Comparison of ENCODE assay signal across 11 mouse cellular contexts in genomic region chr10:127076082-127076481, GRCm38 (mm10). TPM values are rescaled to one million over a fixed set of nuclear protein-coding genes. Genes with fewer than 3 reads are reported as not detected.
DNase-seq lines count a peak whose midpoint lies in the region; ATAC-seq and TF ChIP-seq lines count a peak whose summit lies in the region.
"Had no signal": no experiment of that assay in that cellular context is flagged by ENCODE, and none has a peak within 500 bp of the region (broad histone marks: within the 10 kb centered on the region; RNA-seq: fewer than 3 reads in every experiment).

No protein-coding gene starts in this region.

- no peak for DNase-seq in forebrain, postnatal 0 days
- no peak for DNase-seq in liver, embryonic 13.5 days
- peak; percentile 82 for DNase-seq in thymus, postnatal 0 days (ENCODE audit: low spot score)
- no peak for DNase-seq in urinary bladder, adult 2 months (ENCODE audit: low spot score)
- DNase-seq in urinary bladder, postnatal 10 days (ENCODE audit: low spot score), result no peak
- DNase-seq: kidney, adult 18-20 months had no signal

- WGBS in forebrain, postnatal 0 days, result 39% methylated on average over 4 of the region's 4 CpGs
- WGBS in forebrain, embryonic 15.5 days, result 52% methylated on average over 4 of the region's 4 CpGs
- WGBS in midbrain, embryonic 16.5 days, result 47% methylated on average over 4 of the region's 4 CpGs
- 47% methylated on average over 4 of the region's 4 CpGs for WGBS in midbrain, embryonic 15.5 days
- WGBS in liver, embryonic 13.5 days (ENCODE audit: insufficient replicate concordance), result 24% methylated on average over 4 of the region's 4 CpGs

- no peaks in the 10 kb centered on the region for H3K27me3 ChIP-seq in forebrain, postnatal 0 days (ENCODE audit: insufficient read depth, low read length)
- peaks cover 13% of the 10 kb centered on the region for H3K27me3 ChIP-seq in forebrain, embryonic 15.5 days
- H3K27me3 ChIP-seq in midbrain, embryonic 16.5 days (ENCODE audit: control insufficient read depth, insufficient read depth, low read depth, low read length), result 0 out of 2 replicates have a peak, but pooled peaks cover 3% of the 10 kb centered on the region
- H3K27me3 ChIP-seq in midbrain, embryonic 15.5 days (replicated peaks), result no peaks in the 10 kb centered on the region
- peaks cover 59% of the 10 kb centered on the region for H3K27me3 ChIP-seq in liver, embryonic 13.5 days

- H3K36me3 ChIP-seq in forebrain, postnatal 0 days (ENCODE audit: insufficient read depth), result no peaks in the 10 kb centered on the region
- H3K36me3 ChIP-seq in forebrain, embryonic 15.5 days, result no peaks in the 10 kb centered on the region
- H3K36me3 ChIP-seq in midbrain, embryonic 16.5 days (ENCODE audit: control insufficient read depth, insufficient read depth, low read length), result no peaks in the 10 kb centered on the region
- H3K36me3 ChIP-seq in midbrain, embryonic 15.5 days (replicated peaks), result no peaks in the 10 kb centered on the region
- H3K36me3 ChIP-seq in liver, embryonic 13.5 days, result no peaks in the 10 kb centered on the region; the same call in 1 of the 2 replicates
- H3K36me3 ChIP-seq: limb, embryonic 13.5 days; neural tube, embryonic 12.5 days had no signal

- no peak for TF ChIP-seq CTCF in forebrain, postnatal 0 days (IDR thresholded peaks at IDR 0.05; ENCODE audit: low read depth)

- 0 out of 2 replicates have a peak, but pooled peaks cover 9% of the 10 kb centered on the region for H3K4me1 ChIP-seq in forebrain, postnatal 0 days (ENCODE audit: insufficient read depth)
- H3K4me1 ChIP-seq in forebrain, embryonic 15.5 days, result peaks cover 31% of the 10 kb centered on the region
- peaks cover 29% of the 10 kb centered on the region for H3K4me1 ChIP-seq in midbrain, embryonic 16.5 days (ENCODE audit: control insufficient read depth, insufficient read depth, low read length)
- H3K4me1 ChIP-seq in midbrain, embryonic 15.5 days, result peaks cover 43% of the 10 kb centered on the region
- H3K4me1 ChIP-seq in liver, embryonic 13.5 days (replicated peaks), result peaks cover 67% of the 10 kb centered on the region

- no peak overlapping the region for H3K9ac ChIP-seq in forebrain, postnatal 0 days
- no peak overlapping the region for H3K9ac ChIP-seq in forebrain, embryonic 15.5 days (replicated peaks)
- no peak overlapping the region for H3K9ac ChIP-seq in midbrain, embryonic 16.5 days (ENCODE audit: low read depth, low read length)
- no peak overlapping the region for H3K9ac ChIP-seq in midbrain, embryonic 15.5 days
- H3K9ac ChIP-seq in liver, embryonic 13.5 days, result peak overlapping the region; percentile 40; the same call in 1 of the 2 replicates
- H3K9ac ChIP-seq: limb, embryonic 13.5 days; neural tube, embryonic 12.5 days had no signal

- 0 out of 2 replicates have a peak overlapping the region, but pooled peaks have one; percentile 10 for H3K4me2 ChIP-seq in forebrain, postnatal 0 days (ENCODE audit: low read depth)
- H3K4me2 ChIP-seq in forebrain, embryonic 15.5 days (replicated peaks), result no peak overlapping the region
- H3K4me2 ChIP-seq in midbrain, embryonic 16.5 days (ENCODE audit: low read length), result peak overlapping the region; percentile 25; the same call in 1 of the 2 replicates
- no peak overlapping the region for H3K4me2 ChIP-seq in midbrain, embryonic 15.5 days
- H3K4me2 ChIP-seq in liver, embryonic 13.5 days, result peak overlapping the region; percentile 52
- H3K4me2 ChIP-seq: limb, embryonic 13.5 days; neural tube, embryonic 12.5 days had no signal

- H3K27ac ChIP-seq in forebrain, postnatal 0 days (ENCODE audit: low read depth, low read length), result 0 out of 2 replicates have a peak overlapping the region, but pooled peaks have one; percentile 4
- no peak overlapping the region for H3K27ac ChIP-seq in forebrain, embryonic 15.5 days (replicated peaks)
- H3K27ac ChIP-seq in midbrain, embryonic 16.5 days (ENCODE audit: low read length), result no peak overlapping the region
- no peak overlapping the region for H3K27ac ChIP-seq in midbrain, embryonic 15.5 days
- no peak overlapping the region for H3K27ac ChIP-seq in liver, embryonic 13.5 days
- H3K27ac ChIP-seq: limb, embryonic 13.5 days; neural tube, embryonic 12.5 days had no signal

- no peak overlapping the region for H3K4me3 ChIP-seq in forebrain, postnatal 0 days (ENCODE audit: low read depth, low read length)
- no peak overlapping the region for H3K4me3 ChIP-seq in forebrain, embryonic 15.5 days
- H3K4me3 ChIP-seq in midbrain, embryonic 16.5 days (ENCODE audit: low read depth, low read length), result no peak overlapping the region
- H3K4me3 ChIP-seq in midbrain, embryonic 15.5 days, result no peak overlapping the region
- H3K4me3 ChIP-seq in liver, embryonic 13.5 days (replicated peaks), result peak overlapping the region; percentile 21
- H3K4me3 ChIP-seq: limb, embryonic 13.5 days; neural tube, embryonic 12.5 days had no signal

- no peak for ATAC-seq in forebrain, postnatal 0 days
- ATAC-seq in forebrain, embryonic 15.5 days (replicated peaks), result no peak
- ATAC-seq in midbrain, embryonic 16.5 days, result no peak
- ATAC-seq in midbrain, embryonic 15.5 days (replicated peaks), result no peak
- peak; percentile 5; the same call in 1 of the 2 replicates for ATAC-seq in liver, embryonic 13.5 days (ENCODE audit: low read depth)

- H3K9me3 ChIP-seq in forebrain, postnatal 0 days (ENCODE audit: low read length), result no peaks in the 10 kb centered on the region
- H3K9me3 ChIP-seq in forebrain, embryonic 15.5 days, result no peaks in the 10 kb centered on the region
- no peaks in the 10 kb centered on the region for H3K9me3 ChIP-seq in midbrain, embryonic 16.5 days (replicated peaks; ENCODE audit: control insufficient read depth, low read length, poor library complexity, severe bottlenecking)
- H3K9me3 ChIP-seq in midbrain, embryonic 15.5 days, result no peaks in the 10 kb centered on the region
- H3K9me3 ChIP-seq in liver, embryonic 13.5 days (replicated peaks), result no peaks in the 10 kb centered on the region
- H3K9me3 ChIP-seq: limb, embryonic 13.5 days; neural tube, embryonic 12.5 days had no signal

RNA-seq across cellular contexts. Expression of gene Agap2, which starts 1.0 kb away (rescaled TPM):
- total RNA-seq in forebrain, postnatal 0 days (2014; rRNA removed), result 220 and 258 TPM in 2 replicates
- polyA plus RNA-seq in forebrain, postnatal 0 days (2015; fragmentation: Nextera tagmentation; extraction: Ambion mirVana), result 3.5 and 4.6 TPM in 2 replicates
- 2.9 and 3.0 TPM in 2 replicates for polyA plus RNA-seq in forebrain, embryonic 15.5 days (2015; fragmentation: Nextera tagmentation; extraction: Ambion mirVana)
- 5.1 and 5.3 TPM in 2 replicates for polyA plus RNA-seq in midbrain, embryonic 16.5 days (2015; fragmentation: Nextera tagmentation; extraction: Ambion mirVana)
- polyA plus RNA-seq in midbrain, embryonic 15.5 days (2015; fragmentation: Nextera tagmentation; extraction: Ambion mirVana), result 6.3 and 6.6 TPM in 2 replicates
- polyA plus RNA-seq in liver, embryonic 13.5 days (2015; fragmentation: Nextera tagmentation; extraction: Ambion mirVana), result 0.41 and 0.85 TPM in 2 replicates
- 12.3 and 13.5 TPM in 2 replicates for polyA plus RNA-seq in thymus, postnatal 0 days (2015; fragmentation: Nextera tagmentation; extraction: Ambion mirVana)
- polyA plus RNA-seq in urinary bladder, adult 2 months (2012; rRNA removed), result 2.5 and 5.4 TPM in 2 replicates

RNA-seq across cellular contexts. Expression of gene Tspan31, which starts 6.0 kb away (rescaled TPM):
- total RNA-seq in forebrain, postnatal 0 days (2014; rRNA removed), result 105 and 201 TPM in 2 replicates
- 83.9 and 98.1 TPM in 2 replicates for polyA plus RNA-seq in forebrain, postnatal 0 days (2015; fragmentation: Nextera tagmentation; extraction: Ambion mirVana)
- polyA plus RNA-seq in forebrain, embryonic 15.5 days (2015; fragmentation: Nextera tagmentation; extraction: Ambion mirVana), result 118 and 122 TPM in 2 replicates
- 105 and 110 TPM in 2 replicates for polyA plus RNA-seq in midbrain, embryonic 16.5 days (2015; fragmentation: Nextera tagmentation; extraction: Ambion mirVana)
- 113 and 120 TPM in 2 replicates for polyA plus RNA-seq in midbrain, embryonic 15.5 days (2015; fragmentation: Nextera tagmentation; extraction: Ambion mirVana)
- polyA plus RNA-seq in liver, embryonic 13.5 days (2015; fragmentation: Nextera tagmentation; extraction: Ambion mirVana), result 69.4 and 77.7 TPM in 2 replicates
- 49.9 and 60.5 TPM in 2 replicates for polyA plus RNA-seq in thymus, postnatal 0 days (2015; fragmentation: Nextera tagmentation; extraction: Ambion mirVana)
- polyA plus RNA-seq in urinary bladder, adult 2 months (2012; rRNA removed), result 79.5 and 81.4 TPM in 2 replicates

RNA-seq across cellular contexts. Expression of gene Cdk4, which starts 12.7 kb away (rescaled TPM):
- total RNA-seq in forebrain, postnatal 0 days (2014; rRNA removed), result 432 and 445 TPM in 2 replicates
- polyA plus RNA-seq in forebrain, postnatal 0 days (2015; fragmentation: Nextera tagmentation; extraction: Ambion mirVana), result 656 and 790 TPM in 2 replicates
- polyA plus RNA-seq in forebrain, embryonic 15.5 days (2015; fragmentation: Nextera tagmentation; extraction: Ambion mirVana), result 1,729 and 1,809 TPM in 2 replicates
- 646 and 776 TPM in 2 replicates for polyA plus RNA-seq in midbrain, embryonic 16.5 days (2015; fragmentation: Nextera tagmentation; extraction: Ambion mirVana)
- polyA plus RNA-seq in midbrain, embryonic 15.5 days (2015; fragmentation: Nextera tagmentation; extraction: Ambion mirVana), result 793 and 910 TPM in 2 replicates
- polyA plus RNA-seq in liver, embryonic 13.5 days (2015; fragmentation: Nextera tagmentation; extraction: Ambion mirVana), result 645 and 664 TPM in 2 replicates
- polyA plus RNA-seq in thymus, postnatal 0 days (2015; fragmentation: Nextera tagmentation; extraction: Ambion mirVana), result 889 and 1,028 TPM in 2 replicates
- polyA plus RNA-seq in urinary bladder, adult 2 months (2012; rRNA removed), result 252 and 268 TPM in 2 replicates

RNA-seq across cellular contexts. Expression of gene March9, which starts 16.1 kb away (rescaled TPM):
- total RNA-seq in forebrain, postnatal 0 days (2014; rRNA removed), result 70.7 and 75.8 TPM in 2 replicates
- 7.9 and 8.1 TPM in 2 replicates for polyA plus RNA-seq in forebrain, postnatal 0 days (2015; fragmentation: Nextera tagmentation; extraction: Ambion mirVana)
- polyA plus RNA-seq in forebrain, embryonic 15.5 days (2015; fragmentation: Nextera tagmentation; extraction: Ambion mirVana), result 5.6 and 7.0 TPM in 2 replicates
- polyA plus RNA-seq in midbrain, embryonic 16.5 days (2015; fragmentation: Nextera tagmentation; extraction: Ambion mirVana), result 5.6 and 6.3 TPM in 2 replicates
- polyA plus RNA-seq in midbrain, embryonic 15.5 days (2015; fragmentation: Nextera tagmentation; extraction: Ambion mirVana), result 8.4 and 8.9 TPM in 2 replicates
- 0.07 TPM in 1 of 2 replicates, not detected in the other for polyA plus RNA-seq in liver, embryonic 13.5 days (2015; fragmentation: Nextera tagmentation; extraction: Ambion mirVana)
- polyA plus RNA-seq in thymus, postnatal 0 days (2015; fragmentation: Nextera tagmentation; extraction: Ambion mirVana), result 0.30 and 0.52 TPM in 2 replicates
- polyA plus RNA-seq in urinary bladder, adult 2 months (2012; rRNA removed), result 3.5 and 4.9 TPM in 2 replicates

RNA-seq across cellular contexts. Expression of gene Cyp27b1, which starts 28.0 kb away (rescaled TPM):
- total RNA-seq in forebrain, postnatal 0 days (2014; rRNA removed), result 0.08 and 0.33 TPM in 2 replicates
- 0.11 TPM in 2 replicates for polyA plus RNA-seq in forebrain, postnatal 0 days (2015; fragmentation: Nextera tagmentation; extraction: Ambion mirVana)
- polyA plus RNA-seq in forebrain, embryonic 15.5 days (2015; fragmentation: Nextera tagmentation; extraction: Ambion mirVana), result 0.11 and 0.15 TPM in 2 replicates
- 0.08 and 0.14 TPM in 2 replicates for polyA plus RNA-seq in midbrain, embryonic 16.5 days (2015; fragmentation: Nextera tagmentation; extraction: Ambion mirVana)
- 0.06 and 0.18 TPM in 2 replicates for polyA plus RNA-seq in midbrain, embryonic 15.5 days (2015; fragmentation: Nextera tagmentation; extraction: Ambion mirVana)
- polyA plus RNA-seq in liver, embryonic 13.5 days (2015; fragmentation: Nextera tagmentation; extraction: Ambion mirVana), result not detected in 2 replicates
- polyA plus RNA-seq in thymus, postnatal 0 days (2015; fragmentation: Nextera tagmentation; extraction: Ambion mirVana), result 0.05 and 0.09 TPM in 2 replicates
- 0.28 and 0.50 TPM in 2 replicates for polyA plus RNA-seq in urinary bladder, adult 2 months (2012; rRNA removed)

Comparison
In these comparisons a context has a peak if more than half of its experiments do, and no peak if none do; other contexts are left out.
1. H3K4me2 ChIP-seq: peak in forebrain, postnatal 0 days (single experiment), midbrain, embryonic 16.5 days (single experiment) and liver, embryonic 13.5 days (single experiment); none in forebrain, embryonic 15.5 days (single experiment) and midbrain, embryonic 15.5 days (single experiment).